Mouse (Mus musculus): Measurements from ENCODE around the gene Kif3c. TPM values are rescaled to one million over a fixed set of nuclear protein-coding genes. Genes with fewer than 3 reads are reported as not detected.

Kif3c gene
- polyA plus RNA-seq, 1 experiment from 2014 or later, result 106 TPM

Other genes starting within 250 kb of the Kif3c start
- 142 and 149 TPM in 2 replicates for gene Rab10, start 55.2 kb upstream of the Kif3c start, polyA plus RNA-seq (2015; fragmentation: Nextera tagmentation; extraction: Ambion mirVana)
- gene Asxl2, start 61.7 kb downstream of the Kif3c start, polyA plus RNA-seq (2015; fragmentation: Nextera tagmentation; extraction: Ambion mirVana), result 14.4 and 15.0 TPM in 2 replicates
- gene Dtnb, start 207.2 kb downstream of the Kif3c start, polyA plus RNA-seq (2015; fragmentation: Nextera tagmentation; extraction: Ambion mirVana), result 31.5 and 33.8 TPM in 2 replicates